Mouse (Mus musculus): ENCODE data around the gene Tsacc.

Tsacc gene

GRCm38 (mm10) chr3:88237161-88237555 lies 59.6 kb downstream of the Tsacc start:
- DNase-seq, result no peak

GRCm38 (mm10) chr3:88235616-88236015 lies 61.2 kb downstream of the Tsacc start:
- DNase-seq, result no peak

- DNase-seq, result peak; percentile 47
Observed at GRCm38 (mm10) chr3:88235216-88235615, 61.6 kb downstream of the Tsacc start.

- no peak for DNase-seq
Observed at GRCm38 (mm10) chr3:88234041-88234440, 62.8 kb downstream of the Tsacc start.

GRCm38 (mm10) chr3:88232851-88233649 lies 63.7 kb downstream of the Tsacc start:
- DNase-seq, result no peak

Data from right cerebral cortex, postnatal 14 days (tissue).